Mouse (Mus musculus): ENCODE measurements at regions not wholly inside any gene's neighbourhood (a gene's known extent, or its start where the extent isn't known, plus 50 kb on each side); places are given as distances from the start of the nearest gene placed in this dataset.

DNA sequence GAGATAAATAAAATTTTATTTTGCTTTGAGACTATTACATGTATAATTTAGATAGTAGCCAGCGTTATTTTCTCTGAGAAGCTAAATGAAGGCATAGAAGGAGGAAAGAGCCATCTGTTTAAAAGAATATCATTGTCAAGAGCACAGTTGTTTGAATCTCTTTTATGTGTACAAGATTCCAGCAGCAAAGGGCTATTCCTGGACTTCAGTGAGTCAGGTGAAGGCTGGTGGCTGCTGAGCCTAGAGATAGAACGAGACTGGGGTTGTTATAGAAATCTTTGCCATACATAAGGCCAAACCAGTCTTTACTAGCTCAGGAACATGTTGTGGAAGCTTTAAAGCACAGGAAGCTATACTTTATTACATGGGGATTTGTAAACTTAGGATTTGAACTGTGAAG is 261.6 kb downstream of the Adcyap1 start:
- Histone ChIP-seq H3K4me2 (replicated peaks; ENCODE audit: low read depth, low read length) (no peak overlapping the region), H3K9me3 (ENCODE audit: low read length) (no peaks in the 10 kb centered on the region), H3K4me1 (ENCODE audit: insufficient read depth, low read depth, low read length) (no peaks in the 10 kb centered on the region), H3K9ac (replicated peaks; ENCODE audit: low read depth) (no peak overlapping the region), H3K27ac (ENCODE audit: low read length) (no peak overlapping the region), H3K27me3 (replicated peaks; ENCODE audit: insufficient read depth, low read length) (no peaks in the 10 kb centered on the region), H3K4me3 (ENCODE audit: low read depth, low read length) (no peak overlapping the region), H3K36me3 (ENCODE audit: insufficient read depth, low read length) (no peaks in the 10 kb centered on the region)
- 69% methylated on average over 2 of the region's 2 CpGs for WGBS
- no peak for TF ChIP-seq CTCF (IDR thresholded peaks at IDR 0.05)
- TF ChIP-seq EP300 (IDR thresholded peaks at IDR 0.05): no peak
- ATAC-seq: no peak
- DNase-seq (ENCODE audit: low spot score): no peak

DNA sequence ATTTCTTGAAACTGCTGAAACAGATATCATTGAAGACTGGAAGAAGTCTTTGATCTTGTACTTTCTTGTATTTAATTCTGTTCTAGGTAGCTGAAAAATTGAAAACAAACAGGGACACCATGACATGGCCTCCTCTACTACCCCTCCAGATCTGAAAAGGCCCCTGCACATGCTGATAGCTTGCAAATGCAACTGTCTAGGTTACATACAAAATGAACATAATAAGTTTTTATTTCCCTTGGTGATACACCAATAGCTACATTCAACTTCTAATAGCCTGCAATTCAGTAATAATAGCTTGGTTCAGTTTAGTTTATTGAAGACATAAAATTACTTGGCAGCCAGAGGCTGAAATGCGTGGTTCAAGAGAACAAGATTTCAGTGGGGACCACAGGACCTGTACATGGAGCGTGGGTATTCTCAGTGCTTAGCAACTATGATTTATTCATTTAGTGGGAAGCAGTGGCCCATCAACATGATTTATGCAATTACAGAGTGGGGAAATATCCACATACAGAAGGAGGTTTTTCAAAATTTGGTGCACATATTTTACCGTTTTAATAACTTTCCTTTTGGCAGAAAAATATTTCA is 264.9 kb downstream of the Adcyap1 start:
- no peaks in the 10 kb centered on the region for H3K4me1 ChIP-seq (ENCODE audit: insufficient read depth, low read depth, low read length)
- TF ChIP-seq CTCF (IDR thresholded peaks at IDR 0.05) (no peak), EP300 (IDR thresholded peaks at IDR 0.05) (no peak)
- DNase-seq (ENCODE audit: low spot score) (no peak), ATAC-seq (no peak)
- no peak overlapping the region for H3K4me3 ChIP-seq (ENCODE audit: low read depth, low read length)
- H3K4me2 ChIP-seq (replicated peaks; ENCODE audit: low read depth, low read length): no peak overlapping the region
- no peaks in the 10 kb centered on the region for H3K36me3 ChIP-seq (ENCODE audit: insufficient read depth, low read length)
- no peaks in the 10 kb centered on the region for H3K9me3 ChIP-seq (ENCODE audit: low read length)
- no peak overlapping the region for H3K27ac ChIP-seq (ENCODE audit: low read length)
- no peaks in the 10 kb centered on the region for H3K27me3 ChIP-seq (replicated peaks; ENCODE audit: insufficient read depth, low read length)
- no peak overlapping the region for H3K9ac ChIP-seq (replicated peaks; ENCODE audit: low read depth)
- WGBS: 81% methylated on average over 3 of the region's 3 CpGs

DNA sequence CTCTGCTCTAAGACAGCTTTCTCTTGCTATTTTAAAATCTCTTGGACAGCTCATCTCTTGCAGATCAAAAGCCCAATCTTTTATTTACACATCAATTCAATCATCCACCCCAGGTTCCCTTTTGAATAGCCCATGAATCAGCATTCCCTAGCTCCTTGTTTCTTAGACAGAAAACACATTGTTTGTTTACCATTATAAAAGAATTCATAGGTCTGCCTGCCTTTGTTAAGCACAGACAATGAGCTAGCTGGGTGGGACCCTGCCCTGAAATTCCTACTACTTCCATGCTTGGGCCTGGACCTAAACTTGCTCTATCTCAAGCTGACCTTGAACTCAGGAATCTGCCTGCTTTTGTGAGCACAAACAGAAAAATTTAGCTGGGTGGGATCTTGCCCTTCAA is 283.6 kb downstream of the Adcyap1 start:
- H3K4me3 ChIP-seq (ENCODE audit: low read depth, low read length): no peak overlapping the region
- DNase-seq (ENCODE audit: low spot score): no peak
- TF ChIP-seq EP300 (IDR thresholded peaks at IDR 0.05): no peak
- no peak for TF ChIP-seq CTCF (IDR thresholded peaks at IDR 0.05)
- no peaks in the 10 kb centered on the region for H3K27me3 ChIP-seq (replicated peaks; ENCODE audit: insufficient read depth, low read length)
- ATAC-seq: no peak
- H3K36me3 ChIP-seq (ENCODE audit: insufficient read depth, low read length): no peaks in the 10 kb centered on the region
- no peaks in the 10 kb centered on the region for H3K4me1 ChIP-seq (ENCODE audit: insufficient read depth, low read depth, low read length)
- no peak overlapping the region for H3K4me2 ChIP-seq (replicated peaks; ENCODE audit: low read depth, low read length)
- no peak overlapping the region for H3K27ac ChIP-seq (ENCODE audit: low read length)
- H3K9ac ChIP-seq (replicated peaks; ENCODE audit: low read depth): no peak overlapping the region
- H3K9me3 ChIP-seq (ENCODE audit: low read length): no peaks in the 10 kb centered on the region

DNA sequence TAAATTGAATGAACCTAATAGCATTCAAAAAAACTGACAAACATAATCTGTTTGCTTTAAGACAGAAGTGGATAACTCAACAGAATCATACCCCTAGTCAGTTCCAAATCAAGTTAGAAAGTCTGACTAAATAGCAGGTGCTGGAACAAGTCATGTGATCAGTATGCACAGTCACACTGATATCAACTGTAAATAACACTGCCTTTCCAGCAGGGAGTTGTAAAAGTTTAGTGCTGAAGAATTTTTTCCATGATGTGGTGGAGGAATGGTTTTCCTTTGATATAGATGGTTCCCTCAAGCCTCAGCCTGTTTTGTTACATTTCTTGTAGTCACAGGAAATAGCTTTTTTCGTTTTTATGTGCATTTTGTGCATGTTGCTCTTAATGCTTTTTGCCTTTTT is 285.7 kb downstream of the Adcyap1 start:
- Histone ChIP-seq H3K36me3 (ENCODE audit: insufficient read depth, low read length) (no peaks in the 10 kb centered on the region), H3K27me3 (replicated peaks; ENCODE audit: insufficient read depth, low read length) (no peaks in the 10 kb centered on the region), H3K4me2 (replicated peaks; ENCODE audit: low read depth, low read length) (no peak overlapping the region), H3K9me3 (ENCODE audit: low read length) (no peaks in the 10 kb centered on the region), H3K4me3 (ENCODE audit: low read depth, low read length) (no peak overlapping the region), H3K9ac (replicated peaks; ENCODE audit: low read depth) (no peak overlapping the region), H3K27ac (ENCODE audit: low read length) (no peak overlapping the region), H3K4me1 (ENCODE audit: insufficient read depth, low read depth, low read length) (no peaks in the 10 kb centered on the region)
- ATAC-seq: no peak
- DNase-seq (ENCODE audit: low spot score): no peak
- TF ChIP-seq CTCF (IDR thresholded peaks at IDR 0.05): no peak
- no peak for TF ChIP-seq EP300 (IDR thresholded peaks at IDR 0.05)
- WGBS: 29% methylated on average over 1 of the region's 1 CpGs

DNA sequence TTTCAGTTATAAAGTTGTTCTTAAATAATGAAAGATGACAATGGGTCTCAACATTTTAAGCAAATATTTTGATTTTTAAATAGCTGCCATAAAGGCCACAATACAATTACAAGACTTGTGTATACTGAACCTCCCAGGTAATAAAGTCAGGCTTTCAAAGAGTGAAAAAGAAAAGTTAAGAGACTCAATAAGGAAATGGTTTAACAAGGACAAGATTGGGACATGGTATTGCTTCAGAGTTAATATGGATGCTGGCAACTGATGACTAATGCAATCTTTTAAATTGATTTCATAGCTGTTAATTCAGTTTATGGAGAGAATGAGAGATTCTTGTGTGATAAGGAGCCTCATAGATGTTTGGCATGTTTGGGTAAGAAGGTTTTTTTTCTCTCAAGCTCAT is 287.6 kb downstream of the Adcyap1 start:
- H3K9me3 ChIP-seq (ENCODE audit: low read length): no peaks in the 10 kb centered on the region
- ATAC-seq (no peak), DNase-seq (ENCODE audit: low spot score) (no peak)
- no peaks in the 10 kb centered on the region for H3K4me1 ChIP-seq (ENCODE audit: insufficient read depth, low read depth, low read length)
- no peaks in the 10 kb centered on the region for H3K36me3 ChIP-seq (ENCODE audit: insufficient read depth, low read length)
- H3K4me3 ChIP-seq (ENCODE audit: low read depth, low read length): no peak overlapping the region
- H3K4me2 ChIP-seq (replicated peaks; ENCODE audit: low read depth, low read length): no peak overlapping the region
- H3K27ac ChIP-seq (ENCODE audit: low read length): no peak overlapping the region
- TF ChIP-seq CTCF (IDR thresholded peaks at IDR 0.05): no peak
- no peak for TF ChIP-seq EP300 (IDR thresholded peaks at IDR 0.05)
- no peaks in the 10 kb centered on the region for H3K27me3 ChIP-seq (replicated peaks; ENCODE audit: insufficient read depth, low read length)
- no peak overlapping the region for H3K9ac ChIP-seq (replicated peaks; ENCODE audit: low read depth)

- ATAC-seq (no peak), DNase-seq (ENCODE audit: low spot score) (no peak)
- Histone ChIP-seq H3K27me3 (replicated peaks; ENCODE audit: insufficient read depth, low read length) (no peaks in the 10 kb centered on the region), H3K9me3 (ENCODE audit: low read length) (no peaks in the 10 kb centered on the region), H3K4me2 (replicated peaks; ENCODE audit: low read depth, low read length) (no peak overlapping the region), H3K36me3 (ENCODE audit: insufficient read depth, low read length) (no peaks in the 10 kb centered on the region), H3K4me3 (ENCODE audit: low read depth, low read length) (no peak overlapping the region), H3K9ac (replicated peaks; ENCODE audit: low read depth) (no peak overlapping the region), H3K4me1 (ENCODE audit: insufficient read depth, low read depth, low read length) (no peaks in the 10 kb centered on the region), H3K27ac (ENCODE audit: low read length) (no peak overlapping the region)
- TF ChIP-seq EP300 (IDR thresholded peaks at IDR 0.05): no peak
- TF ChIP-seq CTCF (IDR thresholded peaks at IDR 0.05): no peak
- 62% methylated on average over 4 of the region's 4 CpGs for WGBS
These were observed 291.3 kb downstream of the Adcyap1 start for GRCm38 (mm10) chr17:93489988-93490732.
